Mouse (Mus musculus) ES-Bruce4 (cell line): ENCODE data around the gene Galnt18.

Experiments
- CTCF ChIP-seq: IDR thresholded peaks from one replicate; pipeline ENCODE4 v1.8.1; 2011; ENCODE audit warnings: low read depth, low read length
- POLR2A ChIP-seq: IDR thresholded peaks from one replicate; pipeline ENCODE4 v1.8.1; 2011; ENCODE audit warnings: low read length; ENCODE audit not compliant: insufficient read depth

- TF ChIP-seq POLR2A = no peak
- no peak for TF ChIP-seq CTCF
These were observed 71.2 kb downstream of the Galnt18 start for GRCm38 (mm10) chr7:111708563-111708962.
